Mouse (Mus musculus) CH12.LX (cell line): Measurements from ENCODE around the gene Rcan1. TPM values are rescaled to one million over a fixed set of nuclear protein-coding genes. Genes with fewer than 3 reads are reported as not detected.
"Not testable (repeated sequence)": the region's sequence is repeated elsewhere in the genome, so short reads cannot be mapped to it uniquely, and the experiment has no call there.

Source experiments
- DNase-seq: peaks from one replicate; pipeline ENCODE4 v3.0.0-alpha.2; 2013; ENCODE audit errors: extremely low read depth
- H3K27ac ChIP-seq: 2 replicates; pipeline ENCODE4 v1.5.1; 2012; ENCODE audit warnings: low read depth, mild to moderate bottlenecking, control low read depth, moderate library complexity; ENCODE audit not compliant: insufficient read depth
- H3K27me3 ChIP-seq: replicated peaks from 2 replicates; pipeline ENCODE3; 2012; ENCODE audit warnings: inconsistent platforms
- H3K36me3 ChIP-seq, 2 experiments: replicated peaks in 1 of 2; 2 replicates each; pipeline versions ENCODE3 to v1.6.1; 2012; ENCODE audit warnings: inconsistent platforms in 1 of 2, low read length in 1 of 2, mild to moderate bottlenecking in 1 of 2, mixed read lengths in 1 of 2, moderate library complexity in 1 of 2; ENCODE audit not compliant: control insufficient read depth in 1 of 2, insufficient read depth in 1 of 2
- H3K4me1 ChIP-seq, 2 experiments: 2 replicates each; pipeline ENCODE4 v1.6.1; 2012; ENCODE audit warnings: inconsistent platforms in 1 of 2, moderate library complexity in 1 of 2; ENCODE audit not compliant: insufficient read depth in 2 of 2, control insufficient read depth in 1 of 2
- H3K4me2 ChIP-seq: 2 replicates; pipeline ENCODE4 v1.6.1; 2012; ENCODE audit warnings: low read depth, mild to moderate bottlenecking, control low read depth; ENCODE audit not compliant: poor library complexity, insufficient read depth, severe bottlenecking
- H3K4me3 ChIP-seq, 3 experiments: fragments of 150-350 bp in 1 of 3; sonication (generic) in 1 of 3; replicated peaks in 1 of 3; 2 replicates each; pipeline versions ENCODE3 to v1.5.1; 2011 to 2012; ENCODE audit warnings: low read depth in 2 of 3, low read length in 2 of 3, mild to moderate bottlenecking in 2 of 3, moderate library complexity in 2 of 3, control low read depth in 1 of 3, improper control_type of control experiment in 1 of 3, inconsistent platforms in 1 of 3, mixed read lengths in 1 of 3; ENCODE audit not compliant: poor library complexity in 1 of 3
- H3K79me2 ChIP-seq: replicated peaks from 2 replicates; pipeline ENCODE4 v1.6.1; 2012; ENCODE audit warnings: mild to moderate bottlenecking, moderate library complexity; ENCODE audit not compliant: control insufficient read depth, poor library complexity, insufficient read depth, severe bottlenecking; ENCODE audit errors: extremely low read depth
- H3K9ac ChIP-seq: 2 replicates; pipeline ENCODE4 v1.6.1; 2012; ENCODE audit warnings: low read depth, mild to moderate bottlenecking, control low read depth, moderate library complexity; ENCODE audit not compliant: insufficient read depth
- H3K9me3 ChIP-seq: replicated peaks from 2 replicates; pipeline ENCODE3; 2012; ENCODE audit warnings: low read length, inconsistent platforms, mixed read lengths
- BHLHE40 ChIP-seq: IDR thresholded peaks from 2 replicates; pipeline ENCODE4 v1.6.1; 2011; ENCODE audit warnings: mild to moderate bottlenecking, low read depth, low read length, improper control_type of control experiment
- CHD1 ChIP-seq: IDR thresholded peaks from 2 replicates; pipeline ENCODE4 v1.6.1; 2012; ENCODE audit warnings: low read depth, low read length, improper control_type of control experiment, inconsistent platforms
- CTCF ChIP-seq, 2 experiments: IDR thresholded peaks in 1 of 2; conservative IDR thresholded peaks in 1 of 2; 2 replicates each; pipeline ENCODE4 v1.5.1; 2011 to 2012; ENCODE audit warnings: low read depth in 2 of 2, low read length in 2 of 2, improper control_type of control experiment in 1 of 2, inconsistent platforms in 1 of 2, mild to moderate bottlenecking in 1 of 2, moderate library complexity in 1 of 2
- EP300 ChIP-seq: IDR thresholded peaks from 2 replicates; pipeline ENCODE4 v1.6.1; 2011; ENCODE audit warnings: low read length, improper control_type of control experiment
- GABPA ChIP-seq: IDR thresholded peaks from 2 replicates; pipeline ENCODE4 v1.6.1; 2012; ENCODE audit warnings: low read depth, low read length, improper control_type of control experiment, inconsistent platforms; ENCODE audit not compliant: insufficient replicate concordance
- KAT2A ChIP-seq: IDR thresholded peaks from 2 replicates; pipeline ENCODE4 v1.6.1; 2012; ENCODE audit warnings: low read length, improper control_type of control experiment, inconsistent platforms; ENCODE audit not compliant: insufficient replicate concordance
- MAFK ChIP-seq: IDR thresholded peaks from 2 replicates; pipeline ENCODE4 v1.6.1; 2011; ENCODE audit warnings: low read length, improper control_type of control experiment; ENCODE audit not compliant: insufficient replicate concordance
- MEF2A ChIP-seq: IDR thresholded peaks from 2 replicates; pipeline ENCODE4 v1.6.1; 2014; ENCODE audit warnings: low read depth, mild to moderate bottlenecking, inconsistent platforms, low read length, improper control_type of control experiment, borderline replicate concordance
- MXI1 ChIP-seq: IDR thresholded peaks from 2 replicates; pipeline ENCODE4 v1.6.1; 2011; ENCODE audit warnings: mild to moderate bottlenecking, low read depth, low read length, improper control_type of control experiment
- MYC ChIP-seq: IDR thresholded peaks from 2 replicates; pipeline ENCODE4 v1.6.1; 2011; ENCODE audit warnings: low read depth, mild to moderate bottlenecking, improper control_type of control experiment, low read length
- NELFE ChIP-seq: IDR thresholded peaks from 2 replicates; pipeline ENCODE4 v1.6.1; 2011; ENCODE audit warnings: low read depth, low read length, improper control_type of control experiment
- POLR2AphosphoS2 ChIP-seq: IDR thresholded peaks from 2 replicates; pipeline ENCODE4 v1.6.1; 2011; ENCODE audit warnings: low read depth, low read length, improper control_type of control experiment
- RAD21 ChIP-seq: IDR thresholded peaks from 2 replicates; pipeline ENCODE4 v1.6.1; 2011; ENCODE audit warnings: low read depth, mild to moderate bottlenecking, low read length, improper control_type of control experiment, moderate library complexity
- RCOR1 ChIP-seq: conservative IDR thresholded peaks from 2 replicates; pipeline ENCODE4 v1.6.1; 2012; ENCODE audit warnings: low read depth, mild to moderate bottlenecking, inconsistent platforms, low read length, improper control_type of control experiment
- SIN3A ChIP-seq: IDR thresholded peaks from 2 replicates; pipeline ENCODE4 v1.6.1; 2012; ENCODE audit warnings: low read length, improper control_type of control experiment, inconsistent platforms
- SMC3 ChIP-seq: IDR thresholded peaks from 2 replicates; pipeline ENCODE4 v1.6.1; 2011; ENCODE audit warnings: low read depth, low read length, improper control_type of control experiment
- TBP ChIP-seq: conservative IDR thresholded peaks from 2 replicates; pipeline ENCODE4 v1.6.1; 2011; ENCODE audit warnings: low read depth, low read length, improper control_type of control experiment
- USF1 ChIP-seq: IDR thresholded peaks from 2 replicates; pipeline ENCODE4 v1.6.1; 2014; ENCODE audit warnings: low read depth, mild to moderate bottlenecking, inconsistent platforms, low read length, improper control_type of control experiment
- ZMIZ1 ChIP-seq: IDR thresholded peaks from 2 replicates; pipeline ENCODE4 v1.6.1; 2012; ENCODE audit warnings: low read depth, mild to moderate bottlenecking, inconsistent platforms, low read length, improper control_type of control experiment
- ZNF384 ChIP-seq: IDR thresholded peaks from 2 replicates; pipeline ENCODE4 v1.6.1; 2012; ENCODE audit warnings: low read depth, low read length, improper control_type of control experiment, inconsistent platforms
- dilution Hi-C: fragments of 300-500 bp; cut with MboI; formaldehyde crosslinking; loops from 2 replicates; pipeline ENCODE4 v1.14.3; 2020; ENCODE audit warnings: low sequenced_read_pairs; ENCODE audit not compliant: extremely low pct_unique_long_range_greater_than_20kb, extremely low pct_ligation_motif_present
- in situ Hi-C: fragments of 300-500 bp; cut with MboI; formaldehyde crosslinking; loops from 3 replicates; pipeline ENCODE4 v1.14.3; 2019; ENCODE audit warnings: low sequenced_read_pairs, low pct_ligation_motif_present, low pct_unique_long_range_greater_than_20kb, mixed read lengths
- polyA plus RNA-seq: library from polyadenylated mRNA; unstranded; fragments of >175 nt; gene quantifications from 2 replicates; pipeline ENCODE4 v1.2.1, GENCODE M21; 2012; ENCODE audit warnings: low read depth; ENCODE audit not compliant: insufficient read length
- total RNA-seq, 2 experiments: library from RNA; depleted of rRNA; stranded (reverse); fragments of 300-350 nt in 1 of 2; fragments of >200 nt in 1 of 2; gene quantifications; 2 replicates each; pipeline ENCODE4 v1.2.3; 2012 to 2014

Gene Rcan1
- total and polyA plus RNA-seq, 3 experiments = 10.0 to 15.3 (median 12.4) TPM

DNA sequence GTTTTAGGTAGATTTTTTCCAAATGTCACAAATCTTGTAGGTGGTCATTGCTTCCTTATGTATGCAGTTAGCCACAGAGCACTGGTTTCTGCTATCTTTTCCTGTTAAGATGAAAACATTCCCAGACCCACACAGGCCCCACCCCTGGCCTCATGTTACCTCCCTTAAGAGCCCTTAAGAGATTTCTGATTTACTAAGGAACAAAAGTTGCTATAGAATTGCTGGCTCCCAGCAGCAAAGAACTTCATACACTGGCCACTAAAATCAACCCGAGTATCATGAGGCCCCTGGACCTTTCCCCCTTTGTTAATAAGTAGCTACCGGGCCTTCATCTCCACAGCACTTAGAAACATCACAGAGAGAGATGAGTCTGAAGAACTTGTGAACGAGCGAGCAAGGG, 48.1 kb upstream of the Rcan1 start:
- Histone ChIP-seq H3K4me2 (no peak overlapping the region), H3K4me3 (no peak overlapping the region), H3K9me3 (no peaks in the 10 kb centered on the region), H3K27me3 (peaks cover 7% of the 10 kb centered on the region)
- dilution Hi-C loops = no loop called here
- TF ChIP-seq SMC3 = no peak
- TF ChIP-seq CHD1 = no peak
- no peak for TF ChIP-seq RCOR1
- TF ChIP-seq RAD21 = no peak
- no peak for TF ChIP-seq POLR2AphosphoS2
- no peak for TF ChIP-seq CTCF (conservative IDR thresholded peaks at IDR 0.05 in 1 of 2, IDR thresholded peaks at IDR 0.05 in 1 of 2; ENCODE audit: low read depth in 2 of 2, low read length in 2 of 2)
- no peak for TF ChIP-seq GABPA
- no peak for TF ChIP-seq EP300
- TF ChIP-seq BHLHE40 = no peak
- TF ChIP-seq NELFE = no peak
- no peak for TF ChIP-seq TBP
- no peak for TF ChIP-seq KAT2A
- TF ChIP-seq MEF2A = no peak
- no peak for TF ChIP-seq USF1
- TF ChIP-seq, all 38 proteins: peak for 0
- DNase-seq = no peak
- H3K27ac ChIP-seq = no peak overlapping the region
- H3K9ac ChIP-seq = no peak overlapping the region
- peaks cover 0 to 2% of the 10 kb centered on the region in 2 experiments; a peak in 2 of 4 replicates for H3K4me1 ChIP-seq
- H3K36me3 ChIP-seq = no peaks in the 10 kb centered on the region
- H3K79me2 ChIP-seq = no peaks in the 10 kb centered on the region
- in situ Hi-C loops = no loop called here

DNA sequence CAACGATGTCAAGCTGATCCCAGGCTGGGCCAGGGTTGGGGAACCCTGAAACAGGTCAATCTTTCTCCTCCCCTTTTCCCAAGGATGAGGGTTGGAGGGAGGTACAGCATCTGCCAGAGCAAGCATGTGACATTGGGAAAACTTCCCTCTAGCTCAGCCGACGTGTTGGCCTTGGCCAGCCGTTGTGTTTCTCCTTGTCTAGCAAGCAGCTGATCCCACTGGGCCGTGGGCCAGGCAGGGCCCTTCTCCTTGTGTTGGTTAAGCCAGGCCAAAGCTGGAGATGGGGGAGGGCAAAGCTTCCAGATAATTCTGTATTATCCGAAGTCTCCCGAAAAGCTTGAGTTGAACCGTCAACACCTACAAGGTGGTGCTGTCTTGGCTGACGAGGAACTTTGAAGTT, 45.5 kb upstream of the Rcan1 start:
- no peak for DNase-seq
- TF ChIP-seq ZNF384 (no peak), ZMIZ1 (no peak), GABPA (no peak), MYC (no peak), EP300 (no peak), SIN3A (no peak), CTCF (conservative IDR thresholded peaks at IDR 0.05 in 1 of 2, IDR thresholded peaks at IDR 0.05 in 1 of 2; ENCODE audit: low read depth in 2 of 2, low read length in 2 of 2) (no peak), POLR2AphosphoS2 (no peak), MXI1 (no peak), MAFK (no peak), CHD1 (no peak)
- H3K9me3 ChIP-seq = no peaks in the 10 kb centered on the region
- H3K79me2 ChIP-seq = no peaks in the 10 kb centered on the region
- no peak overlapping the region for H3K9ac ChIP-seq
- dilution Hi-C loops (no loop called here), in situ Hi-C loops (no loop called here)
- 0 out of 4 replicates have a peak, but pooled peaks cover 0 to 2% of the 10 kb centered on the region in 2 experiments for H3K4me1 ChIP-seq
- no peak overlapping the region for H3K4me2 ChIP-seq
- H3K27me3 ChIP-seq = peaks cover 13% of the 10 kb centered on the region
- H3K27ac ChIP-seq = no peak overlapping the region
- H3K36me3 ChIP-seq = no peaks in the 10 kb centered on the region
- H3K4me3 ChIP-seq = no peak overlapping the region

DNA sequence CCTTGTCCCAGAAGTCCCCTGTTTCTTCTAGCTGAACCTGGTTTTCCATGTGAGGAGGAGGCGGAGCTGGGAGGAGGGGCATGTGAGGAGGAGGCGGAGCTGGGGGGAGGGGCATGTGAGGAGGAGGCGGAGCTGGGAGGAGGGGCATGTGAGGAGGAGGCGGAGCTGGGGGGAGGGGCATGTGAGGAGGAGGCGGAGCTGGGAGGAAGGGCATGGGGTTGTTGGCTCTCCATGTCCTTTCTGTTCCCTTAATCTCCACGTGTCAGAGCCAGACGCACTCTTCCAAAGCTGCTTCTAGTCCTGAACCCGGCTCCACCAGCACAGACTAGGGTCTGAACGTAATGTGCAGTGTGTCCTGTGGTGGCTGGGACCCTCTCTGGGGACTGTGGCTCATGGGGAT, 44.2 kb upstream of the Rcan1 start:
- in situ Hi-C loops, H3K4me2 ChIP-seq, H3K27ac ChIP-seq, dilution Hi-C loops, H3K79me2 ChIP-seq, DNase-seq, H3K4me1 ChIP-seq, H3K4me3 ChIP-seq, H3K9ac ChIP-seq, H3K36me3 ChIP-seq, H3K9me3 ChIP-seq: not testable (repeated sequence)
- peaks cover 13% of the 10 kb centered on the region for H3K27me3 ChIP-seq
